Mouse (Mus musculus) kidney, embryonic 16.5 days (tissue): ENCODE results near the gene Cib1. TPM values are rescaled to one million over a fixed set of nuclear protein-coding genes. Genes with fewer than 3 reads are reported as not detected.

Experiments
- ATAC-seq: fragments of 200-750 bp; cut with Nextera tagmentation; 2 replicates; pipeline ENCODE4 v1.8.0; 2017; ENCODE audit warnings: moderate TSS enrichment; ENCODE audit not compliant: low FRiP score, low TSS enrichment
- H3K27ac ChIP-seq: fragments of 300-500 bp; sonication (generic); 2 replicates; pipeline ENCODE4 v1.5.1; 2014; ENCODE audit warnings: low read length
- H3K27me3 ChIP-seq: fragments of 300-500 bp; sonication (generic); 2 replicates; pipeline ENCODE4 v1.6.1; 2014; ENCODE audit warnings: low read length, control low read depth, mixed read lengths; ENCODE audit not compliant: insufficient read depth
- H3K36me3 ChIP-seq: fragments of 300-500 bp; sonication (generic); 2 replicates; pipeline ENCODE4 v1.6.1; 2014; ENCODE audit warnings: low read length, control low read depth, mixed read lengths; ENCODE audit not compliant: insufficient read depth
- H3K4me1 ChIP-seq: fragments of 300-500 bp; sonication (generic); 2 replicates; pipeline ENCODE4 v1.6.1; 2014; ENCODE audit warnings: low read length, control low read depth, mixed read lengths; ENCODE audit not compliant: insufficient read depth
- H3K4me2 ChIP-seq: fragments of 300-500 bp; sonication (generic); replicated peaks from 2 replicates; pipeline ENCODE4 v1.6.1; 2014; ENCODE audit warnings: low read depth, low read length
- H3K4me3 ChIP-seq: fragments of 300-500 bp; sonication (generic); 2 replicates; pipeline ENCODE4 v1.5.1; 2014; ENCODE audit warnings: mild to moderate bottlenecking, low read length
- H3K9ac ChIP-seq: fragments of 300-500 bp; sonication (generic); replicated peaks from 2 replicates; pipeline ENCODE4 v1.6.1; 2014; ENCODE audit warnings: low read length
- H3K9me3 ChIP-seq: fragments of 300-500 bp; sonication (generic); 2 replicates; pipeline ENCODE4 v1.6.1; 2016; ENCODE audit warnings: low read length, control low read depth
- WGBS: fragments of 180-500 bp; shearing (Covaris S2); extraction: QIAGEN DNeasy Blood & Tissue Kit; methylation state at CpG from one replicate; pipeline ENCODE4 v1.1.7; 2014; 5-methylcytosine and 5-hydroxymethylcytosine counted together
- polyA plus RNA-seq: library from polyadenylated mRNA; unstranded; fragments of >200 nt; fragmentation: Nextera tagmentation; extraction: Ambion mirVana; gene quantifications from 2 replicates; pipeline ENCODE4 v1.2.1, GENCODE M21; 2015

The Cib1 gene
- polyA plus RNA-seq, 1 experiment from 2014 or later: 144 TPM

DNA sequence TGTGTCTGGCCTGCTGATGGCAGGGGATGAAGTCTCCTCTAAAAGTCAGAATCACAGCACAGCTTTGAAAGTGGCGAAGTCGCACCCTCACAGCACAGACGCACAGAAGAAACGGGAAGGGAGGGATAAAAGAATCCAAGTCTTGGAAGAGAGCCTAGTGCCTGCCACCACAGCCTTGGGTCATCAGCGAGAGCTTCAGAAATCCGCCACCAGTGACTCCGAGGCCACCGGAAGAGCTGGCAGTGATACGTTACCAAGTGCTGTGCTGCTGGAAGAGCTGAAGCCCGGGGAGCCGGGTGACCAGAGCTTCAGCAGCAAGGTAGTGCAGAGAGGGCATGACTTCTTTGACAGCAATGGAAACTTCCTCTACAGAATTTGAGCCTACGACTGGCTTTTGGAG is 32.0 kb upstream of the Cib1 start:
- Histone ChIP-seq H3K36me3 (peaks cover 25% of the 10 kb centered on the region), H3K4me2 (no peak overlapping the region), H3K9ac (no peak overlapping the region), H3K4me3 (no peak overlapping the region), H3K4me1 (peaks cover 19% of the 10 kb centered on the region), H3K27me3 (no peaks in the 10 kb centered on the region), H3K27ac (no peak overlapping the region), H3K9me3 (no peaks in the 10 kb centered on the region)
- ATAC-seq: no peak
- WGBS: 97% methylated on average over 12 of the region's 12 CpGs

DNA sequence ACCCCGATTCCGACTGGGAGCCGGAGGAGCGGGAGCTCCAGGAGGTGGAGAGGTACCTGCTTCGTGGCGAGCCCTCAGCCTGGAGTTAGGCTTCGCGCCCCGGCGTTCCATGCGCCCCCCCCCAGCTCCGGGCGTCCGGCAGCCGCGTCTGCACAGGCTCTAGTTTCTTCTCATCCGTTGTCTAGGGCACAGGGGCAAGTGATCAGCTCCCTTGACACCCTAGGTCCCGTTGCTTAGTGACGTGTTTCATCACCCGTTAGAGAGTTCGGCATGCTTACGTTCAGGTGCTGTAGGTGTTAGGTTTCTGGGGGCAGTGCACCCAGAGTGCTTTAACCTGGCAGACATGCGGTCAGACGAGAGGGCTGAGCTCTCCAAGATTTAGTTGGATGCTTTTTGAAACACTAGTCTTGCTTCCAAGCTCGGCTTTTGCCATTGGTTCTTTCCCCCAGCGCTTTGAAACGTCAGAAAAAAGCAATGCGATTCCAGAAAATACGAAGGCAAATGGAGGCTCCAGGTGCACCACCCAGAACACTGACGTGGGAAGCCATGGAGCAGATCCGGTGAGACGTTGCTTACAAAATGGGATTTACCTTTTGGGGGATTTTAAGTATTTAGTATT is 28.9 kb upstream of the Cib1 start:
- H3K27me3 ChIP-seq: no peaks in the 10 kb centered on the region
- peak; percentile 79 for ATAC-seq
- peak overlapping the region; percentile 61 for H3K27ac ChIP-seq
- H3K36me3 ChIP-seq: peaks cover 18% of the 10 kb centered on the region
- peak overlapping the region; percentile 88 for H3K4me2 ChIP-seq
- WGBS: 2% methylated on average over 32 of the region's 32 CpGs
- peak overlapping the region; percentile 86 for H3K4me3 ChIP-seq
- H3K9ac ChIP-seq: peak overlapping the region; percentile 75
- no peaks in the 10 kb centered on the region for H3K9me3 ChIP-seq
- peaks cover 15% of the 10 kb centered on the region; the same call in 1 of the 2 replicates for H3K4me1 ChIP-seq

- peaks cover 16% of the 10 kb centered on the region for H3K36me3 ChIP-seq
- peak within 1 kb of the TSS; percentile 88 for H3K4me2 ChIP-seq
- no peaks in the 10 kb centered on the region for H3K9me3 ChIP-seq
- peak within 1 kb of the TSS; percentile 86 for H3K4me3 ChIP-seq
- no peaks in the 10 kb centered on the region for H3K27me3 ChIP-seq
- peak; percentile 87 for ATAC-seq
- peak within 1 kb of the TSS; percentile 75 for H3K9ac ChIP-seq
- 27% methylated on average over 40 of the region's 40 CpGs for WGBS
- peaks cover 15% of the 10 kb centered on the region; the same call in 1 of the 2 replicates for H3K4me1 ChIP-seq
- peak within 1 kb of the TSS; percentile 61 for H3K27ac ChIP-seq
Observed at GRCm38 (mm10) chr7:80260625-80261371, 28.2 kb upstream of the Cib1 start, which contains the start of gene Ngrn. Gene Ngrn (plus strand): TSS chr7:80261215.

- H3K9me3 ChIP-seq: no peaks in the 10 kb centered on the region
- H3K27me3 ChIP-seq: no peaks in the 10 kb centered on the region
- no peaks in the 10 kb centered on the region for H3K36me3 ChIP-seq
- no peak overlapping the region for H3K4me2 ChIP-seq
- H3K27ac ChIP-seq: no peak overlapping the region
- H3K4me3 ChIP-seq: no peak overlapping the region
- no peak for ATAC-seq
- WGBS: 62% methylated on average over 2 of the region's 2 CpGs
- no peak overlapping the region for H3K9ac ChIP-seq
- H3K4me1 ChIP-seq: peaks cover 15% of the 10 kb centered on the region; the same call in 1 of the 2 replicates
Observed at GRCm38 (mm10) chr7:80257706-80258105, 25.1 kb upstream of the Cib1 start.

DNA sequence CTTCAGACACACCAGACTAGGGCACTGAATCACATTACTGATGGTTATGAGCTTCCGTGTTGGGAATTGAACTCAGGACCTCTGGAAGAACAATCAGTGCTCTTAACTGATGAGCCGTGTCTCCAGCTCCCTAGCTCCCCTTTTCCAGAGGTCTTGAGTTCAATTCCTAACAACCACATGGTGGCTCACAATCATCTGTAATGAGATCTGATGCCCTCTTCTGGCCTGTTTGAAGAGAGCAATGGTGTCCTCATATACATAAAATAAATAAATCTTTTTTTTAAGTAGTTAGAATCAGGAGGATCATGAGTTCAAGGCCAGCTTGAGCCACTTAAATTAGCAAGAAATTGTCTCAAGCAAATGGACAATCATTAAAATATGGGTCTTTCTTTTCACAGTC is 23.4 kb upstream of the Cib1 start:
- H3K9ac ChIP-seq: no peak overlapping the region
- no peak for ATAC-seq
- no peaks in the 10 kb centered on the region for H3K36me3 ChIP-seq
- WGBS: 73% methylated on average over 2 of the region's 2 CpGs
- H3K4me1 ChIP-seq: peaks cover 7% of the 10 kb centered on the region; the same call in 1 of the 2 replicates
- no peak overlapping the region for H3K4me3 ChIP-seq
- no peaks in the 10 kb centered on the region for H3K9me3 ChIP-seq
- H3K27ac ChIP-seq: no peak overlapping the region
- H3K27me3 ChIP-seq: no peaks in the 10 kb centered on the region
- H3K4me2 ChIP-seq: no peak overlapping the region

DNA sequence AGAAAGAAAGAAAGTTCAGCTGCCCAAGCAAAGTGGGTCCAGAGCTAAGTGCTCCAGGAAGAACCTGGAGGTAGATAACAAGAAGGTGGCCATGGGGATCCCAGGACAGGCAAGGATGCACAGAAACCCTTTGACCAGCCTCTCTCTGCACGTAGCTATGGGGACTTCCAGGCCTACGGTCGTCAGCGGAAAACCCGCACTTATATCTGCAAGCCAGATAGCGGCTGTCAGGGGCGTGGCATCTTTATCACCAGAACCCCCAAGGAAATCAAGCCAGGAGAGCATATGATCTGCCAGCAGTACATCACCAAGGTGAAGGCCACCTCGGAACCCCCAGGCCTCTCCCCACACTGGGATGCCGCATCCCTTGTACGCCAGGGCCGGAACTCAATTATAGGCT is 20.3 kb upstream of the Cib1 start:
- no peaks in the 10 kb centered on the region for H3K27me3 ChIP-seq

DNA sequence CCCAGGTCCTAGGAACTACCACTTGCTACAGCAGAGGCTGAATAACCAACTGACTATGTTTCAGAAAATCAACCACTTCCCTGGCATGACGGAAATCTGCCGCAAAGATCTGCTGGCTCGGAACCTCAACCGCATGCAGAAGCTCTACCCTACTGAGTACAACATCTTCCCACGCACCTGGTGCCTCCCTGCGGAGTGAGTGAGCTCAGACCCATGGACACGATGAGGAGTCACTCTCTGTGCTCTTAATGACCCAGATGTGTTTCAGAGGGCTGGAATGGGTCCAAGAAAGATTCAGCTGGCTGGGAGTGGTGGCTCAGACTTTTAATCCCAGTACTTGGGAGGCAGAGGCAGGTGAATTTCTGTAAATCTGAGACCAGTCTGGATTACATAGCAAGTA is 19.8 kb upstream of the Cib1 start:
- no peak overlapping the region for H3K4me2 ChIP-seq
- no peak overlapping the region for H3K27ac ChIP-seq
- H3K4me1 ChIP-seq: no peaks in the 10 kb centered on the region
- no peak overlapping the region for H3K9ac ChIP-seq
- 83% methylated on average over 7 of the region's 7 CpGs for WGBS
- ATAC-seq: no peak
- no peaks in the 10 kb centered on the region for H3K36me3 ChIP-seq
- H3K4me3 ChIP-seq: no peak overlapping the region
- no peaks in the 10 kb centered on the region for H3K27me3 ChIP-seq
- H3K9me3 ChIP-seq: no peaks in the 10 kb centered on the region

More for the DNA sequence above, 20.3 kb upstream of the Cib1 start:
- WGBS: 84% methylated on average over 11 of the region's 11 CpGs
- Histone ChIP-seq H3K27ac (no peak overlapping the region), H3K36me3 (no peaks in the 10 kb centered on the region), H3K9me3 (no peaks in the 10 kb centered on the region), H3K4me2 (no peak overlapping the region), H3K9ac (no peak overlapping the region), H3K4me1 (no peaks in the 10 kb centered on the region), H3K4me3 (no peak overlapping the region)
- ATAC-seq: no peak

- Histone ChIP-seq H3K4me2 (peak overlapping the region; percentile 69), H3K9ac (peak overlapping the region; percentile 87), H3K27ac (no peak overlapping the region), H3K9me3 (no peaks in the 10 kb centered on the region; the same call in 1 of the 2 replicates), H3K4me1 (0 out of 2 replicates have a peak, but pooled peaks cover 2% of the 10 kb centered on the region), H3K4me3 (peak overlapping the region; percentile 69), H3K27me3 (no peaks in the 10 kb centered on the region), H3K36me3 (no peaks in the 10 kb centered on the region)
- no peak for ATAC-seq
- WGBS: 60% methylated on average over 7 of the region's 7 CpGs
Observed at GRCm38 (mm10) chr7:80246859-80247258, 14.2 kb upstream of the Cib1 start.

- Histone ChIP-seq H3K4me1 (0 out of 2 replicates have a peak, but pooled peaks cover 2% of the 10 kb centered on the region), H3K27ac (peak within 1 kb of the TSS; percentile 79), H3K4me2 (peak within 1 kb of the TSS; percentile 69), H3K9ac (peak within 1 kb of the TSS; percentile 87), H3K27me3 (no peaks in the 10 kb centered on the region), H3K4me3 (peak within 1 kb of the TSS; percentile 69), H3K36me3 (peaks cover 1% of the 10 kb centered on the region; the same call in 1 of the 2 replicates), H3K9me3 (no peaks in the 10 kb centered on the region; the same call in 1 of the 2 replicates)
- WGBS: under 1% methylated on average over 48 of the region's 48 CpGs
- peak; percentile 98 for ATAC-seq
Observed at GRCm38 (mm10) chr7:80246148-80246721, 13.6 kb upstream of the Cib1 start, which contains the start of gene Ttll13. Gene Ttll13 (plus strand): TSS chr7:80246376.
